Mouse (Mus musculus) lung, postnatal 0 days (tissue): ENCODE data around the gene Nfkb2.

ENCODE experiments used
- CTCF ChIP-seq: IDR thresholded peaks from 2 replicates; pipeline ENCODE4 v1.5.1; 2016; ENCODE audit warnings: antibody characterized with exemption, mild to moderate bottlenecking
- EP300 ChIP-seq: IDR thresholded peaks from 2 replicates; pipeline ENCODE4 v1.6.1; 2016; ENCODE audit warnings: antibody characterized with exemption, mild to moderate bottlenecking, control low read depth

GRCm38 (mm10) chr19:46339287-46339971 lies 35.3 kb downstream of the Nfkb2 start:
- TF ChIP-seq CTCF, result no peak
- no peak for TF ChIP-seq EP300
